Mouse (Mus musculus): Measurements from ENCODE around the gene Afmid. TPM values are rescaled to one million over a fixed set of nuclear protein-coding genes. Genes with fewer than 3 reads are reported as not detected.

The Afmid gene
- total and polyA plus RNA-seq, 3 experiments = 3.3 to 3.8 TPM; not detected in 1

- Histone ChIP-seq H3K4me3 (ENCODE audit: control insufficient read depth in 1 of 2, insufficient read depth in 1 of 2, low read depth in 2 of 2, low read length in 2 of 2) (peak overlapping the region in 1 of 2 experiments; percentile 27; a peak in 2 of 4 replicates), H3K9me3 (replicated peaks; ENCODE audit: insufficient read depth, low read length) (no peaks in the 10 kb centered on the region), H3K27ac (ENCODE audit: control insufficient read depth, low read depth, low read length) (no peak overlapping the region), H3K27me3 (ENCODE audit: control insufficient read depth in 1 of 2, insufficient read depth in 2 of 2, low read length in 2 of 2) (no peaks in the 10 kb centered on the region), H3K9ac (ENCODE audit: control insufficient read depth, low read depth, low read length, poor library complexity, severe bottlenecking) (peak overlapping the region; percentile 38), H3K4me1 (ENCODE audit: control insufficient read depth in 1 of 2, insufficient read depth in 2 of 2, low read length in 2 of 2) (peaks cover 23 to 67% of the 10 kb centered on the region in 2 experiments), H3K36me3 (ENCODE audit: control insufficient read depth in 1 of 2, insufficient read depth in 2 of 2, low read length in 2 of 2) (peaks cover 0 to 46% of the 10 kb centered on the region in 2 experiments; a peak in 2 of 4 replicates), H3K79me2 (ENCODE audit: control insufficient read depth, insufficient read depth, low read length, poor library complexity) (peaks cover 24% of the 10 kb centered on the region)
- TF ChIP-seq NRF1 (IDR thresholded peaks at IDR 0.05; ENCODE audit: insufficient read depth, low read depth, low read length, poor library complexity, severe bottlenecking) (no peak), HCFC1 (IDR thresholded peaks at IDR 0.05; ENCODE audit: low read depth, low read length) (no peak), MYC (IDR thresholded peaks at IDR 0.05; ENCODE audit: low read depth, low read length) (no peak), ETS1 (IDR thresholded peaks at IDR 0.05; ENCODE audit: low read depth, low read length) (no peak), SIN3A (IDR thresholded peaks at IDR 0.05; ENCODE audit: low read length) (no peak), ZNF384 (IDR thresholded peaks at IDR 0.05; ENCODE audit: low read depth, low read length) (no peak), E2F4 (IDR thresholded peaks at IDR 0.05; ENCODE audit: borderline replicate concordance, low read depth, low read length) (no peak), KAT2A (conservative IDR thresholded peaks at IDR 0.05; ENCODE audit: low read depth, low read length) (no peak), ZC3H11A (IDR thresholded peaks at IDR 0.05; ENCODE audit: low read depth, low read length) (no peak), MEF2A (IDR thresholded peaks at IDR 0.05; ENCODE audit: extremely low read depth, insufficient replicate concordance, low read depth, low read length, poor library complexity, severe bottlenecking) (no peak), GATA1 (IDR thresholded peaks at IDR 0.05; ENCODE audit: low read depth, low read length) (no peak), MAZ (IDR thresholded peaks at IDR 0.05; ENCODE audit: low read depth, low read length) (no peak), POLR2A (IDR thresholded peaks at IDR 0.05; ENCODE audit: control insufficient read depth in 1 of 2, insufficient read depth in 1 of 2, low read depth in 1 of 2, low read length in 2 of 2, poor library complexity in 1 of 2) (no peak), CTCF (IDR thresholded peaks at IDR 0.05 in 2 of 3, conservative IDR thresholded peaks at IDR 0.05 in 1 of 3; ENCODE audit: control insufficient read depth in 1 of 3, insufficient read depth in 1 of 3, low read depth in 2 of 3, low read length in 3 of 3, poor library complexity in 1 of 3, severe bottlenecking in 1 of 3) (no peak), POLR2AphosphoS5 (IDR thresholded peaks at IDR 0.05; ENCODE audit: borderline replicate concordance, low read depth, low read length) (no peak)
- no peak for DNase-seq (ENCODE audit: low read depth, low spot score)
Measured at GRCm38 (mm10) chr11:117827386-117827785, 1.7 kb downstream of the Afmid start.

GRCm38 (mm10) chr11:117828149-117828887 is 2.6 kb downstream of the Afmid start:
- Histone ChIP-seq H3K9ac (ENCODE audit: control insufficient read depth, low read depth, low read length, poor library complexity, severe bottlenecking) (peak overlapping the region; percentile 38), H3K4me1 (ENCODE audit: control insufficient read depth in 1 of 2, insufficient read depth in 2 of 2, low read length in 2 of 2) (peaks cover 23 to 71% of the 10 kb centered on the region in 2 experiments)
- DNase-seq (ENCODE audit: low read depth, low spot score) = peak; percentile 88

More at GRCm38 (mm10) chr11:117828149-117828887, 2.6 kb downstream of the Afmid start:
- Histone ChIP-seq H3K27me3 (ENCODE audit: control insufficient read depth in 1 of 2, insufficient read depth in 2 of 2, low read length in 2 of 2) (no peaks in the 10 kb centered on the region), H3K4me3 (ENCODE audit: control insufficient read depth in 1 of 2, insufficient read depth in 1 of 2, low read depth in 2 of 2, low read length in 2 of 2) (peak overlapping the region; percentile 24 to 27), H3K36me3 (ENCODE audit: control insufficient read depth in 1 of 2, insufficient read depth in 2 of 2, low read length in 2 of 2) (peaks cover 0 to 45% of the 10 kb centered on the region in 2 experiments; a peak in 2 of 4 replicates), H3K79me2 (ENCODE audit: control insufficient read depth, insufficient read depth, low read length, poor library complexity) (peaks cover 19% of the 10 kb centered on the region), H3K9me3 (replicated peaks; ENCODE audit: insufficient read depth, low read length) (no peaks in the 10 kb centered on the region), H3K27ac (ENCODE audit: control insufficient read depth, low read depth, low read length) (peak overlapping the region; percentile 44)
- peak; percentile 45; the same call in 1 of the 2 replicates for TF ChIP-seq E2F4 (IDR thresholded peaks at IDR 0.05; ENCODE audit: borderline replicate concordance, low read depth, low read length)
- peak; percentile 9 for TF ChIP-seq MAX (IDR thresholded peaks at IDR 0.05; ENCODE audit: low read length)
- TF ChIP-seq ZNF384 (IDR thresholded peaks at IDR 0.05; ENCODE audit: low read depth, low read length) = peak; percentile 66
- no peak for TF ChIP-seq JUND (IDR thresholded peaks at IDR 0.05; ENCODE audit: low read depth, low read length)
- TF ChIP-seq MXI1 (IDR thresholded peaks at IDR 0.05; ENCODE audit: low read depth, low read length) = peak; percentile 35
